Mouse (Mus musculus) olfactory bulb, adult 2 months (tissue): ENCODE results near the gene Sept10.

Experiments used
- CTCF ChIP-seq: fragments of 200-500 bp; IDR thresholded peaks from 2 replicates; pipeline ENCODE4 v1.5.1; 2012; ENCODE audit warnings: low read depth, mild to moderate bottlenecking, low read length, moderate library complexity; ENCODE audit not compliant: insufficient read depth
- POLR2A ChIP-seq: fragments of 200-500 bp; IDR thresholded peaks from 2 replicates; pipeline ENCODE4 v1.6.1; 2012; ENCODE audit warnings: mild to moderate bottlenecking, low read depth, low read length, moderate library complexity; ENCODE audit not compliant: insufficient read depth

- TF ChIP-seq CTCF = no peak
- no peak for TF ChIP-seq POLR2A
These were observed 839 bp upstream of the Sept10 start for GRCm38 (mm10) chr10:59222271-59223101.
